Mouse (Mus musculus) brain, adult 10 weeks (tissue): Measurements from ENCODE around the gene 2310061I04Rik. TPM values are rescaled to one million over a fixed set of nuclear protein-coding genes. Genes with fewer than 3 reads are reported as not detected.

Experiments used
- polyA plus RNA-seq: library from polyadenylated mRNA; stranded (reverse); fragments of 350-450 nt; fragmentation: Illumina TruSeq; extraction: RNeasy Lipid Tissue Mini Kit (QIAGEN cat#74804); gene quantifications from one replicate; pipeline ENCODE4 v1.2.3, GENCODE M21; 2015; ENCODE audit warnings: low read depth, low replicate concordance

The 2310061I04Rik gene
- polyA plus RNA-seq: 90.2 TPM

GRCm38 (mm10) chr17:35896781-35897643 lies at the start of gene 2310061I04Rik:
2310061I04Rik (minus strand) TSS chr17:35897431.

GRCm38 (mm10) chr17:35916297-35917142 lies 19.3 kb upstream of the 2310061I04Rik start, which contains the start of the genes Mrps18b and Ppp1r10:
Mrps18b (minus strand) TSS chr17:35916389.
Ppp1r10 (plus strand) TSS chr17:35916434.

GRCm38 (mm10) chr17:35909919-35910369 lies 12.7 kb upstream of the 2310061I04Rik start, which contains the start of gene Atat1:
Atat1 (minus strand) TSS chr17:35910075.

GRCm38 (mm10) chr17:35879245-35880057 lies 17.8 kb downstream of the 2310061I04Rik start, which contains the start of gene Dhx16:
Dhx16 (plus strand) TSS chr17:35879819.

GRCm38 (mm10) chr17:35865481-35866280 lies 31.6 kb downstream of the 2310061I04Rik start, which contains the start of gene Ppp1r18:
Ppp1r18 (plus strand) TSS chr17:35865593.

GRCm38 (mm10) chr17:35861198-35861857 lies 35.9 kb downstream of the 2310061I04Rik start, which contains the start of gene Nrm:
Nrm (plus strand) TSS chr17:35861318.

Other genes with a start within 250 kb of the 2310061I04Rik start
- gene Vars2, start 229.8 kb downstream of the 2310061I04Rik start, polyA plus RNA-seq: 20.2 TPM
- gene Gtf2h4, start 223.7 kb downstream of the 2310061I04Rik start, polyA plus RNA-seq: 19.8 TPM
- 52.9 TPM for gene Ddr1, start 192.8 kb downstream of the 2310061I04Rik start, polyA plus RNA-seq
- gene Ier3, start 75.7 kb downstream of the 2310061I04Rik start, polyA plus RNA-seq: 14.8 TPM
- gene Flot1, start 74.2 kb downstream of the 2310061I04Rik start, polyA plus RNA-seq: 140 TPM
- gene Tubb5, start 59.1 kb downstream of the 2310061I04Rik start, polyA plus RNA-seq: 402 TPM
- 7.9 TPM for gene Mdc1, start 55.9 kb downstream of the 2310061I04Rik start, polyA plus RNA-seq
- 3.0 TPM for gene Nrm, start 36.1 kb downstream of the 2310061I04Rik start, polyA plus RNA-seq
- gene Ppp1r18, start 31.8 kb downstream of the 2310061I04Rik start, polyA plus RNA-seq: 8.6 TPM
- 27.2 TPM for gene Dhx16, start 17.6 kb downstream of the 2310061I04Rik start, polyA plus RNA-seq
- gene Atat1, start 12.6 kb upstream of the 2310061I04Rik start, polyA plus RNA-seq: 53.4 TPM
- 53.1 TPM for gene Mrps18b, start 19.0 kb upstream of the 2310061I04Rik start, polyA plus RNA-seq
- 30.3 TPM for gene Ppp1r10, start 19.0 kb upstream of the 2310061I04Rik start, polyA plus RNA-seq
- 64.4 TPM for gene Abcf1, start 72.3 kb upstream of the 2310061I04Rik start, polyA plus RNA-seq
- 131 TPM for gene Gnl1, start 82.4 kb upstream of the 2310061I04Rik start, polyA plus RNA-seq
- 28.9 TPM for gene Prr3, start 82.8 kb upstream of the 2310061I04Rik start, polyA plus RNA-seq
- 2.6 TPM for gene H2-T24, start 123.1 kb upstream of the 2310061I04Rik start, polyA plus RNA-seq
- 26.7 TPM for gene H2-T23, start 135.4 kb upstream of the 2310061I04Rik start, polyA plus RNA-seq
- gene H2-T22, start 145.3 kb upstream of the 2310061I04Rik start, polyA plus RNA-seq: 35.7 TPM
- gene Gm6034, start 145.5 kb upstream of the 2310061I04Rik start, polyA plus RNA-seq: not detected
- gene Gm11127, start 160.9 kb upstream of the 2310061I04Rik start, polyA plus RNA-seq: 0.46 TPM
- gene Gm19684, start 224.2 kb upstream of the 2310061I04Rik start, polyA plus RNA-seq: not detected
- not detected for gene Gm7030, start 232.0 kb upstream of the 2310061I04Rik start, polyA plus RNA-seq